Comparison of ENCODE assay signal across 16 mouse cellular contexts in the genomic region with DNA sequence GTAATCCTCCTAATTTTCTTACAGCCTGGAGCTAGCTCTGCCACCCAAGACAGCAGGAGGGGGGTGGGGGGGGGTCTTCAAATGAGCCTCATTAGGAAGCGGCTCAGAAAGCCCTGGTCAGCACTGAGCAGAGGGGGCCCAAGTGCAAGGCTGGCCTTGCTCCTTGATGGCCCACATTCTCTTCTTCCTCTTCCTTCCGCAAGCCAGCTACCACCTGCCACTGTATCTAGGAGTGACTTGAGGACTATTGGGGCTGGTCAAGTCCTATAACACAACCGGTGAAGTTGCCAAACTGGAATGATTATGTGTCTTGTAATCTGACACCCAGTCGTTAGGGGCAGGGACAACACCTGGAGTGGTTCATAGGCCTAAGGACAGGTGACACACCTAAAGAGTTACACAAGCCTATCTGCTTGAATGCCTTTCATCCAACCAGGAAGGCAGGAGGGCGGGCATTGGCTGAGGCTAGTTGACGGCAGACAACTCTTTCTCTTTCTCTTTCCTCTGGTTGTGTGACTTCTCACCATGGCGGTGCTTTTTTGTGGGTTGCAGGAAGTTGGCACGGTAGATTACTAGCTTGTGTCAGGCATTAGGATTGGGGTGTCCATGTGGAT. TPM values are rescaled to one million over a fixed set of nuclear protein-coding genes. Genes with fewer than 3 reads are reported as not detected.
DNase-seq lines count a peak whose midpoint lies in the region; ATAC-seq and TF ChIP-seq lines count a peak whose summit lies in the region.
"Had no signal": no experiment of that assay in that cellular context is flagged by ENCODE, and none has a peak within 500 bp of the region (broad histone marks: within the 10 kb centered on the region; RNA-seq: fewer than 3 reads in every experiment).

TSS of gene Tmprss4 (minus strand) at position 296 of the 614 bp plus-strand sequence.

- peaks cover 59% of the 10 kb centered on the region for H3K4me1 ChIP-seq in thymus, adult 2 months (replicated peaks; ENCODE audit: control insufficient read depth, insufficient read depth, low read length)
- H3K4me1 ChIP-seq in hindbrain, embryonic 16.5 days (ENCODE audit: control insufficient read depth, insufficient read depth, low read depth, low read length): no peaks in the 10 kb centered on the region
- H3K4me1 ChIP-seq: forebrain, embryonic 12.5 days; midbrain, embryonic 13.5 days had no signal

- H3K4me3 ChIP-seq in thymus, adult 2 months (ENCODE audit: control insufficient read depth, insufficient read depth, low read length): no peak within 1 kb of the TSS
- H3K4me3 ChIP-seq in hindbrain, embryonic 16.5 days (ENCODE audit: low read length): no peak within 1 kb of the TSS
- H3K4me3 ChIP-seq: forebrain, embryonic 12.5 days; midbrain, embryonic 13.5 days had no signal

- H3K9ac ChIP-seq in hindbrain, embryonic 16.5 days (ENCODE audit: low read depth, low read length): no peak within 1 kb of the TSS
- H3K9ac ChIP-seq: forebrain, embryonic 12.5 days; midbrain, embryonic 13.5 days had no signal

- no peak within 1 kb of the TSS for H3K4me2 ChIP-seq in hindbrain, embryonic 16.5 days (ENCODE audit: low read length)
- H3K4me2 ChIP-seq: forebrain, embryonic 12.5 days; liver, embryonic 11.5 days; midbrain, embryonic 13.5 days had no signal

- no peak for TF ChIP-seq POLR2A in thymus, adult 2 months (IDR thresholded peaks at IDR 0.05; ENCODE audit: control insufficient read depth, extremely low read depth, insufficient read depth, low read length, poor library complexity)

- no peak within 1 kb of the TSS; the same call in 1 of the 2 replicates for H3K27ac ChIP-seq in thymus, adult 2 months (ENCODE audit: control insufficient read depth, insufficient read depth, low read length)
- no peak within 1 kb of the TSS for H3K27ac ChIP-seq in hindbrain, embryonic 16.5 days (ENCODE audit: low read depth, low read length)
- H3K27ac ChIP-seq: forebrain, embryonic 12.5 days; midbrain, embryonic 13.5 days had no signal

- ATAC-seq in hindbrain, embryonic 16.5 days: no peak
- ATAC-seq: midbrain, embryonic 13.5 days had no signal

- WGBS in thymus, adult 2 months: 55% methylated on average over 8 of the region's 8 CpGs
- WGBS in hindbrain, embryonic 16.5 days: 82% methylated on average over 8 of the region's 8 CpGs

- H3K27me3 ChIP-seq in thymus, adult 2 months (ENCODE audit: control insufficient read depth, insufficient read depth, low read length): no peaks in the 10 kb centered on the region
- H3K27me3 ChIP-seq in hindbrain, embryonic 16.5 days (replicated peaks; ENCODE audit: control insufficient read depth, insufficient read depth, low read length): no peaks in the 10 kb centered on the region
- H3K27me3 ChIP-seq: CH12.LX; midbrain, embryonic 13.5 days had no signal

- no peaks in the 10 kb centered on the region for H3K36me3 ChIP-seq in thymus, adult 2 months (ENCODE audit: control insufficient read depth, insufficient read depth, low read length)
- H3K36me3 ChIP-seq in hindbrain, embryonic 16.5 days (ENCODE audit: control insufficient read depth, insufficient read depth, low read length): no peaks in the 10 kb centered on the region
- H3K36me3 ChIP-seq: forebrain, embryonic 12.5 days; midbrain, embryonic 13.5 days had no signal

- no peaks in the 10 kb centered on the region for H3K9me3 ChIP-seq in hindbrain, embryonic 16.5 days (ENCODE audit: control insufficient read depth, low read length)
- H3K9me3 ChIP-seq: forebrain, embryonic 12.5 days; midbrain, embryonic 13.5 days had no signal

- no peak for DNase-seq in thymus, adult 2 months
- DNase-seq in thymus, postnatal 10 days (ENCODE audit: low spot score in 2 of 2): no peak
- DNase-seq in fat pad, adult 2 months (ENCODE audit: extremely low read depth, low read depth, low spot score): peak; percentile 96
- DNase-seq in kidney, postnatal 10 days: peak; percentile 16
- peak; percentile 62 for DNase-seq in naive thymus-derived CD4-positive, alpha-beta T cell, adult 2 months (ENCODE audit: low read depth)
- DNase-seq in left cerebral cortex, adult 9 months (ENCODE audit: low spot score in 2 of 2): no peak
- no peak for DNase-seq in cerebellum, adult 9-10 months
- DNase-seq: cerebellum, postnatal 14 days; spleen, adult 18-20 months had no signal

- no peak for TF ChIP-seq CTCF in thymus, adult 2 months (IDR thresholded peaks at IDR 0.05; ENCODE audit: borderline replicate concordance, control insufficient read depth, extremely low read depth, insufficient read depth, low read length, poor library complexity)

RNA-seq across cellular contexts. Expression of gene Tmprss4, which starts in this region (rescaled TPM):
- 7.4 and 16.1 TPM in 2 replicates for polyA plus RNA-seq in thymus, adult 2 months (2012; rRNA removed)
- not detected in 2 replicates for polyA plus RNA-seq in hindbrain, embryonic 16.5 days (2015; fragmentation: Nextera tagmentation; extraction: Ambion mirVana)
- polyA plus RNA-seq: brain, embryonic 14.5 days; liver, embryonic 11.5 days; midbrain, embryonic 13.5 days; neural tube, embryonic 14.5 days had no signal

Comparison
In these comparisons a context has a peak if more than half of its experiments do, and no peak if none do; other contexts are left out.
1. DNase-seq: peak in fat pad, adult 2 months (single experiment), kidney, postnatal 10 days (single experiment) and naive thymus-derived CD4-positive, alpha-beta T cell, adult 2 months (single experiment); none in thymus, adult 2 months (single experiment), thymus, postnatal 10 days (0 of 2), left cerebral cortex, adult 9 months (0 of 2) and cerebellum, adult 9-10 months (single experiment).